Mouse (Mus musculus) frontal cortex, adult 2 months (tissue): ENCODE results near the gene Tas2r143. TPM values are rescaled to one million over a fixed set of nuclear protein-coding genes. Genes with fewer than 3 reads are reported as not detected.

Experiments
- DNase-seq, 2 experiments: peaks; one replicate each; pipeline ENCODE4 v3.0.0; 2022; ENCODE audit warnings: low spot score in 1 of 2; ENCODE audit errors: extremely low spot score in 1 of 2
- polyA plus RNA-seq: library from polyadenylated mRNA; depleted of rRNA; stranded (reverse); fragments of >200 nt; gene quantifications from 2 replicates; pipeline ENCODE4 v1.2.3, GENCODE M21; 2012; rRNA removed

The Tas2r143 gene
- polyA plus RNA-seq, result 0.17 and 0.18 TPM in 2 replicates

DNA sequence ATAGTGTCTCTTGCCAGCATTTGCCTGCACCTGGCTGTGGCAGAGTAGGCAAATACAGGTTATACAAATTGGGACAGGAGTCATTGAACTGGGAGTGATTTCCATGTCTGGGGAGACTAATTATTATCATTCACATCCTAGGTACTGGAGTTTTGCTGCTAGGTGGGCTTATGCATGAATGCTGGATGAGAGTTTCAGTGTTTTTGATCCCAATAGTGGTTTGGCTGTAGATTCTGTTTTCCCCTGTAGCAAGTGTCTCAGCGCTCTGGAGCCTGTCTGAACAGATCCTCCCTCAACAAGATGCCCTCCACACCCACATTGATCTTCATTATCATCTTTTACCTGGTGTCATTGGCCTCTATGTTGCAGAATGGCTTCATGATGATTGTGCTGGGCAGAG lies at the start of gene Tas2r143:
Gene Tas2r143, plus strand, starts transcription at position 301 of the 400 bp plus-strand sequence.
- DNase-seq, result no peak

- DNase-seq, result no peak
These were observed 48.9 kb upstream of the Tas2r143 start for GRCm38 (mm10) chr6:42350968-42351775.

DNA sequence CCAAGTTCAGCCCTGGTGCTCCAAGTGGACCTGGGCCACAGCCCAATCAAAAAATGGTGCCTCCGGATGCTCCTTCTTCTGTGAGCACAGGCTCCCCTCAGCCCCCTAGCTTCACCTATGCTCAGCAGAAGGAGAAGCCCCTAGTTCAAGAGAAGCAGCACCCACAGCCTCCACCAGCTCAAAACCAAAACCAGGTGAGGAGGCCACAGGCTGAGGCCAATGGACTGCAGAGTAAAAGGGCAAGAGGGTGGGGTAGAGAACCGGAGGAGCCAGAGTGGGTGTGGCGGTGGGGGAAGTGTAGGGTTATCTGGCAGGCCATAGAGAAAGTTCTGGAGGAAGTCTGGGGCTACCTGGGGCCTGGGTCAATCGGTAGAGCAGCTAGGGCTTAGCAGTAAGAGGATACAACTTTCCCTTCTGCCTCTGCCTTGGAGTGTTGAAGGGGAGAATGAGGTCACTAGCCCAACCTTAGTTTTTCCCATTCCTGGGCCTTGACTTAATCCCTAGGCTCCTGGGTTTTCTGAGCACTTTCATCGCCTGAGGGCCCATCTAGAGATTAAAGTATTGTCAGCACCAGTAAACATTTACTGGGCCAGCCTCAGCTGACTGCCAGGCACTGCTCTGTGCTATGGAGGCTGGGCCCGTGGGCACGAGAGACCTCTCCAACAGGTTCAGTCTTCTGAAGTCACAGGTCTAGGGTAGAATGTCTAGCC lies 48.1 kb upstream of the Tas2r143 start:
- no peak for DNase-seq

DNA sequence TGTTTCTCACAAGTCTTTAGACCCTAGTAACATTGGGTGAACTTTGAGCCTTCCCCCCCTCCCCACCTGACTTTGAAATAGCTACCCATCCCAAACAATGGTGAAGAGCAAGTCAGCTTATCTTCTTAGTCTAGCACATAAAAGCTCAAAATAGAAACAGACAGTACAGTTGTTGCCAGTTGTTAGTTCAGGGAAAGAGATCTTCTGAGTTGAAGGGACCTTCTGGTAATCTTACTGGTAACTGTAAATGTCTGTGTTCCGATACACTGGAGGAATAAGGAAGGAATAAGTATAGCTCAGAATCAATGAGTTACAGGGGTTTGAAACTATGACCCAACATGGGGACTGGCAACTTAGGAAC lies 47.6 kb upstream of the Tas2r143 start:
- no peak for DNase-seq

GRCm38 (mm10) chr6:42353180-42353579 lies 46.9 kb upstream of the Tas2r143 start:
- DNase-seq, result no peak

- DNase-seq, result peak in 1 of 2 experiments; percentile 65
These were observed 45.7 kb upstream of the Tas2r143 start for GRCm38 (mm10) chr6:42354076-42355019.

- no peak for DNase-seq
These were observed 44.7 kb upstream of the Tas2r143 start for GRCm38 (mm10) chr6:42355366-42355765.

DNA sequence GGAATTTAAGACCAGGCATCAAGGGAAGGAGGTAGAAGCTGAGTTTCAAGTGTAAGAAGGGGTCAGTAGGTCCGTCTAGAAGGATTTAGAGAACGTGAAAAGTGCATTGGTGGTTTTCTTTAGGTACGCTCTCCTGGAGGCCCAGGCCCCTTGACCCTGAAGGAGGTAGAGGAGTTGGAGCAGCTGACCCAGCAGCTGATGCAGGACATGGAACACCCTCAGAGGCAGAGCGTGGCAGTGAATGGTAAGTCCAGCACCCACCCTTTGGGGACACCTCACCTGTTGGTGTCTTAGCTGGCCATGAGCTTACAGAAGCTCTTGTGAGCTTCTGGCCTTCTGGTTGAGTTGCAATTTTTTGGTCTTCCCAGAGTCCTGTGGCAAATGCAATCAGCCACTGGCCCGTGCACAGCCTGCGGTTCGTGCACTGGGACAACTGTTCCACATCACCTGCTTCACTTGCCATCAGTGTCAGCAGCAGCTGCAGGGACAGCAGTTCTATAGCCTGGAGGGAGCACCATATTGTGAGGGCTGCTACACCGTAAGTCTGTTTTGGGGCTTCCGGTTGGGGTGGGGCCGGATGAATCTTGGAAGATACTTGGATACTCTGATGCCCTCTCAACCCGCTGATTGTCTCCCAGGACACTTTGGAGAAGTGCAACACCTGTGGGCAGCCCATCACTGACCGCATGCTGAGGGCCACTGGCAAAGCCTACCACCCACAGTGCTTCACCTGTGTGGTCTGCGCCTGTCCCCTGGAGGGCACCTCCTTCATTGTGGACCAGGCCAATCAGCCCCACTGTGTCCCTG lies 44.0 kb upstream of the Tas2r143 start:
- DNase-seq, result no peak

DNA sequence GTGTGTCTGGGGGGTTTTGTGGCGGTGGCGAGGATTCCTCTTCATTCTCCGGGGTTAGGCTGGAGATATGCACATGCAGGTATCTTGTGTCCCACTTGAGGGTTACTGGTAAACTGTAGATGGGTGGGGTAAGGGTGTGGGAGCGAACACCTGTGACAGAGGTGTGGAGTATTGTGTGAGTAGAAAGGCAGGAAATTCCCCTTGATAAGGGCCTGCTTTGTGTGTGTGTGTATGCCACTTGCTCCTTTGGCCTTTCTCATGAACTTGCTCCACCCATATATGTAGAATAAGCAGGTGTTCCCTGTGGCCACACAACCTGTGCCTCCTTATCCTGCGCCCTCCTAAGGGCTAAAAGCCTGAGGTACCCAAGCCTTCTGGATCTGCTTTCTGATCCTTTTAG lies 43.1 kb upstream of the Tas2r143 start:
- DNase-seq, result no peak

DNA sequence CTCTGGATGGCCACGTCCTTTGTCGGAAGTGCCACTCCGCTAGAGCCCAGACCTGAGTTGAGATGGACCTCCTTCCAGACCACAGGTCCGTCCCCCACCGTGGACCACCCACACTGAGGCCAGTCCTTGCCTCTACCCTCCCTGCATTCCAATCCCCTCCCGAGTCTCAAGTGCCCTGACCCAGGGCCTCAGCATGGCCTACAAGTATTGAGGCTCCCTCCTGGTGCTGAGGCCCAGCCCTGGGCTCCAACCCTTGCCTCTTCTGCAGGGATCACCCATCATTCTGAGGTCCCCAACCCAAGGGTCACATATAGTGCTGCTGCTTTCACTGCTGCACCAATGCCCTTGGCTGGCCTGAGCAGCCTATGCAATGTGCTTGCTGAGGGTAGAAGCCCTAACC lies 42.1 kb upstream of the Tas2r143 start:
- no peak for DNase-seq

DNA sequence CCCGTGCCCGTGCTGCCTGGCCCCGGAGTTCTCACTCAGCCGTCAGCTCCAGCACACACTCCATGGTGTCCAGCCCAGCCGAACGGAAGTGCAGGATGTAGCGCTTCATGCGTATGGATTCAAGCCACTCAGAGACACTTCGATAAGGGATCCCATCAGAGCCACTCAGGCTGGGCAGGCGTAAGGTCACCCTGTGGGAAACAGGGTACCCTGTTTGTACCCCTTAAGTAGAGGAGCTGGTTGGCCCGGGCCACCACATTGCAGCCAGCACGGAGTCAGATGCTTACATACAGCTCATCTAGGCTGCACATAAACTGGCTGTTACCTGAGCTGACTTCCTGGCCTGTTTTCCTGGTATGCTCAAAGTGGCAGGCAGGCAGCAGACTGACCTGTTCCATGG lies 41.1 kb upstream of the Tas2r143 start:
- no peak for DNase-seq

DNA sequence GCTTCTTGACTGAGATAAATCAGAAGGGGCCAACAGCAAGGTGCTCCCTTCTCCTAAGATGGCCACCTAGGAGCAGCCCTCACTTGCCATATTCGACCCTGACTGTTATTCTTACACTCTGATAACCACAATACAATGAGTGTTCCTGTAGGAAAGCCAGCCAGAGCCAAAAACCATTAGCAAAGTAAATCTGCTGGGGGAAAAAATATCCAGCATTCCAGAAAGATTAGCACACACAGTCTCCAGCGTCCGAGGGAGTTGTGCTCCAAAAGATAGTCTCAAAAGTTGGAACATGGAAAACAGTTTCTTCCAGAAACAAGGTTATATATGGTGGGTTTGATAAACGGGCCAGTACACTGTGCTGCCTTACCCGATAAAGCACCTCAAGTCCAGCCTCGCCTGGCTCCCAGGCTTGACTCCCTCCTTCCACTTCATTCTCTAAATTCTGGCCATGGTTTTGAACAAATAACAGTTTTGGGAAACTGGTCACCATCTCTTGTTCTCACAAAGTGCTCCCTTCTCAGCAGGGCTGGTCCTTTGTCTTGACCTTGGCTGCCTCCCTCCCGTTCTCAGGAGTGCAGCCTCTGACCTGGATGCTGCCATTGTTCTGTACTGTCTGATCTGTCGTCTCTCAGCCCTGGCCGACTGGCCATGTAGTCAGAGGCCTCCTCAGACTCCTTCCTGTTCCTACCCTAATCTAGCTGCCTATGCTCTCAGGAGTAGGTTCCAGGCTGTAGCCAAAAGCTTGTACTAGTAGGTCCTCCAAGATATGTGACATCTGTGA lies 40.5 kb upstream of the Tas2r143 start:
- DNase-seq, result no peak

- no peak for DNase-seq
These were observed 39.7 kb upstream of the Tas2r143 start for GRCm38 (mm10) chr6:42360231-42360840.

DNA sequence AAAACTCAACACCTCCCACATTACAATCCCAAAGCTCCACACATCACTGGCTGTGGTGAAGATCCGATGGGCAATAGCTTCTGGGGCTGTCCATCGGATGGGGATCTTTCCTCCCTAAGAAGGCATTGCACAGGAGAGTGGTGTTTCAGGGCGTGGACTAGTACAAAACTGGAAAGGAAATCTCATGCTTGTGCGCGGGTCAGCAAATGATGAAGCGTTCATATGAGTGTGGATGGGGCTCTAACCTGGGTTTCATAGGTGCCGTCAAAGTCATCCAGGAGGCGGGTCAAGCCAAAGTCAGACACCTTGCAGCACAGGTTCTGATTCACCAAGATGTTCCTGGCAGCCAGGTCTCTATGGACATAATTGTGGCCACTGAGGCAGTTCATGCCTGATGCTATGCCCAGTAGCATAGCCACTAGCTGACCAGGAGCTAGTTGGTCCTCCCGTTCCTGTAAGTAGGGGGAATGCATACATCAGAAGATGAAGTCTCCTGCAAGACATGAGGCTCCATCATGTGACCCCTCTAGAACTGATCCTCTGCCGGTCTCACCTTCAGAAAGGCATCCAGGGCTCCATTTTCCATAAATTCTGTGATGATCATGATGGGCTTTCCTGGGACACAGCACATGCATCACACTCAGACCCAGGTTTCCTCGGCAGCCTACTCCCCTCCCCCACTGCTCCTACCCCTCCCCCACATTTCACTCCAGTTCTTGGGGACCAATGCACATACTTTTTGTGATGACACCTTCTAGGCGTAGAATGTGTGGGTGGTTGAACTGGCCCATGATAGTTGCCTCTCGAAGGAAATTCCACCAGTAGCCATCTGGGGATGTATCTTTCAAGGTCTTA lies 38.8 kb upstream of the Tas2r143 start:
- no peak for DNase-seq

DNA sequence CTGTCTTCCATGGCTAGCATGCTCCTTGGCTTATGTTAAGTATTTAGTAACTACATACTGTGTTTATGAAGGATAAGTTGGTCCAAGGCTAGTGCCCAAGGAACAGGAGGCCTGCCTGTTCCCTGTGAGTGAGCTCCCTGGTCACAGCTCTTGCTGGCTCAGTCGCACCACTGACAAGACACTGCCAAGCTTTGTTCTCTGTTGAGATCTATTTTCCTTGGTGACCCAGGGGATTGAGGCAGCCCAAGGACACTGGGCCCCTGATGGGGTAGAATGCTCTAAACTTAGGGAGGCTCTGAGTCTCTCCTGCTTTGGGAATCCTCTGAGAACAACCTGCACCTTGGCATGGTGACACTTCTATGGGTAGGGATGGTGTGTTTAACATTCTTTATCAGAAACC lies 38.0 kb upstream of the Tas2r143 start:
- DNase-seq, result no peak

GRCm38 (mm10) chr6:42362497-42362896 lies 37.5 kb upstream of the Tas2r143 start:
- DNase-seq, result no peak

GRCm38 (mm10) chr6:42362974-42363373 lies 37.1 kb upstream of the Tas2r143 start:
- no peak for DNase-seq

DNA sequence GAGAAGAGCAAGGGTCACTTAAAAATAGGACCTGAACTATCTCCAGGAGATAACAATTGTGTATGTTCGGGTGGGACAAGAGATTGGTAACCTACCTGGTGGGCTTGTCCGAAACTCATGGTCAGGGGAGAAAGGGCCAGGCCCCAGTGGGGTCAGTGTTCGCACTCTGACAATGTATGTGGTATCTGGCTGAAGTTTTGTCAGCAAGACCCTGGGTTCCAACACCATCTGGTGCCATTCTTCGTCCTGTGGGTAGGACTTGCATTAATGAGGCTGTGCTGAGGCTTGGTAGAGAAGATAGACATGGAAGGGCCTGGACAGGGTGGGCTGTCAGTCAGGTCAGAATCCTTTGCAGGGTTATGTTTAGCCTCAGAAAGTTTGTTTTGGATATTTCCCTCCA lies 36.0 kb upstream of the Tas2r143 start:
- no peak for DNase-seq
